Mouse (Mus musculus): ENCODE results near the gene 4930412O13Rik. TPM values are rescaled to one million over a fixed set of nuclear protein-coding genes. Genes with fewer than 3 reads are reported as not detected.

Gene 4930412O13Rik
- total and polyA plus RNA-seq, 3 experiments = not detected

DNA sequence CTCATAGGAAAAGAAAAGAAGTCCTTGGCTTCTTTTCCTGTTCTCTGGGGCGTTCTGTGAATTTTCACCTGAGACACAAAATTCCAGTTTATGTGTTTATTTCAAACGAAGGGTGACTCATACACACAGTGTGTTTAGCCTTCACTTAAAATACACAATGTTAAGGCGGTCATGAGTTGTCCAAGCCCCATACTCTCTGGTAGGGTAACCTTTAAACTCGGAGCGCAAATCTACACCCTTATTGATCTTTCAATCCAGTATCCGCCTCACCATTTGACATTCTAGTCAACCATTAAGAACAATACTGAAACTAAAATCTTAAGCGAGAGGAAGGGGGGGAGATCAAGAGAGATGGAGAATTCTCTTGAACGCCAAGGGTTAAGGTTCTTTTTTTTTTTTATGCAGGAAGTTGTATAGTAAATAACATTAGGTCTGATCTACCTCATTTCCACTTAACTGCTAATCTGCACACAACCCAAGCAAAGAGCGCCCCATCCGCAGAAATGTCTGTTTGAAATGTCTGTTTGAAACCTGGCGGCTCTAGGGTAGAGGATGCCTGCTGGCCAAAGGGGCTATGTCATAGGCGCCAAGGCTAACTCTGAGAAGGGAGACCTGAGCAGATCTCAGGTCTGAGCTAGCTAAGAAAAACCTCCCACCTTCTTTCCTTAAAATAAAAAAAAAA is 5.2 kb upstream of the 4930412O13Rik start:
- H3K79me2 ChIP-seq (replicated peaks; ENCODE audit: control insufficient read depth, extremely low read depth, insufficient read depth, poor library complexity, severe bottlenecking) = no peaks in the 10 kb centered on the region
- dilution Hi-C loops (cut with MboI; ENCODE audit: extremely low pct_ligation_motif_present, extremely low pct_unique_long_range_greater_than_20kb, low sequenced_read_pairs) (no loop called here), in situ Hi-C loops (cut with MboI; ENCODE audit: low pct_ligation_motif_present, low pct_unique_long_range_greater_than_20kb, low sequenced_read_pairs) (loop anchor here (25.0 kb wide), 1 partner anchor 414 kb away; no protein-coding TSS in a partner anchor)
- peaks cover 4 to 23% of the 10 kb centered on the region in 2 experiments; a peak in 3 of 4 replicates for H3K4me1 ChIP-seq (ENCODE audit: control insufficient read depth in 1 of 2, insufficient read depth in 2 of 2)
- DNase-seq (ENCODE audit: extremely low read depth) = no peak
- peaks cover 3% of the 10 kb centered on the region for H3K9me3 ChIP-seq (replicated peaks; ENCODE audit: low read length)
- TF ChIP-seq MAX (IDR thresholded peaks at IDR 0.05; ENCODE audit: low read length) (no peak), MXI1 (IDR thresholded peaks at IDR 0.05; ENCODE audit: low read depth, low read length) (no peak), TBP (conservative IDR thresholded peaks at IDR 0.05; ENCODE audit: low read depth, low read length) (no peak), MAFK (IDR thresholded peaks at IDR 0.05; ENCODE audit: insufficient replicate concordance, low read length) (no peak), NELFE (IDR thresholded peaks at IDR 0.05; ENCODE audit: low read depth, low read length) (no peak), MYC (IDR thresholded peaks at IDR 0.05; ENCODE audit: low read depth, low read length) (no peak), POLR2AphosphoS2 (IDR thresholded peaks at IDR 0.05; ENCODE audit: low read depth, low read length) (no peak), ELF1 (IDR thresholded peaks at IDR 0.05; ENCODE audit: low read depth, low read length) (no peak), E2F4 (IDR thresholded peaks at IDR 0.05; ENCODE audit: insufficient replicate concordance, low read depth, low read length) (no peak), IRF4 (IDR thresholded peaks at IDR 0.05; ENCODE audit: low read depth, low read length) (no peak), NRF1 (IDR thresholded peaks at IDR 0.05; ENCODE audit: low read depth, low read length) (no peak), USF1 (IDR thresholded peaks at IDR 0.05; ENCODE audit: low read depth, low read length) (no peak), USF2 (conservative IDR thresholded peaks at IDR 0.05; ENCODE audit: low read depth, low read length) (no peak), POLR2A (IDR thresholded peaks at IDR 0.05; ENCODE audit: low read depth, low read length) (no peak)
- peaks cover 0 to 3% of the 10 kb centered on the region in 2 experiments for H3K36me3 ChIP-seq (replicated peaks in 1 of 2; ENCODE audit: control insufficient read depth in 1 of 2, insufficient read depth in 1 of 2, low read length in 1 of 2)
- H3K4me2 ChIP-seq (ENCODE audit: insufficient read depth, low read depth, poor library complexity, severe bottlenecking) = no peak overlapping the region
- no peak overlapping the region for H3K4me3 ChIP-seq (replicated peaks in 1 of 3; ENCODE audit: low read depth in 2 of 3, low read length in 2 of 3, poor library complexity in 1 of 3)
- H3K9ac ChIP-seq (ENCODE audit: insufficient read depth, low read depth) = no peak overlapping the region
- H3K27me3 ChIP-seq (replicated peaks) = no peaks in the 10 kb centered on the region
- no peak overlapping the region for H3K27ac ChIP-seq (ENCODE audit: insufficient read depth, low read depth)

DNA sequence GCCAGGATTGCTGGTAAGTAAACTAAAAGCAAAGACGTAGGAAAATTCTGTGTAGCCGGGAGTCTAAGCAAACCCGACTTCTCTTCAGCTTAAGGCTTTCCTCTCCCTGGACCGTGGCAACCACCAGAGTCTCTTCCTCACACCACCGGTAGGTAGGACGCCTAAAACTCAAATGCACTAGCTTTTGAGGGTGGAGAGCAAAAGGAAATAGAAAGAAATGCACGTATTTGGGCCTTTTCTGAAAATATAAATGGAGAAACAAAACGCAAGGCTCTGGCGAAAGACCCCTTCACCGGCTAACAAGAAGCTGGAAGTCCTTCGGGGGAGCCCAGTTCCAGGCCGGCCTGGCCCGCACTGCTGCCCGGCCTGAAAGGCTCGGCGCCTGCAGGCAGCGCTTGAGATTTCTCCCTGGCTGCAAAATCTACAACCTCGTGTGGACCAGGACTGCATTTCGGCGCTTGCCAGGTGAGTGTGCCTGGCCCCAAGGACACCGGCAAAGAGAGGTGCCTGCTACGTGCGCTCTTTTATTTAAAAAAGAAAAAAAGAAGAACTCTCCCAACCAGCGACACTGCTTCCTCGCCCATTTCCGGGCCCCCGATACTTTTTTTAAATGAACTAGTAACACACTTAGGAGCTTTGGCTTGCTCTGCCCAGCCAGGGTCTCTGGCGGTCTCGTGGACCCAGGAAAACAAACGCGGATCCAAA is 4.3 kb upstream of the 4930412O13Rik start:
- no peak overlapping the region for H3K4me3 ChIP-seq (replicated peaks in 1 of 3; ENCODE audit: low read depth in 2 of 3, low read length in 2 of 3, poor library complexity in 1 of 3)
- dilution Hi-C loops (cut with MboI; ENCODE audit: extremely low pct_ligation_motif_present, extremely low pct_unique_long_range_greater_than_20kb, low sequenced_read_pairs) = no loop called here
- H3K4me1 ChIP-seq (ENCODE audit: control insufficient read depth in 1 of 2, insufficient read depth in 2 of 2) = peaks cover 0 to 13% of the 10 kb centered on the region in 2 experiments; a peak in 2 of 4 replicates
- no peaks in the 10 kb centered on the region for H3K79me2 ChIP-seq (replicated peaks; ENCODE audit: control insufficient read depth, extremely low read depth, insufficient read depth, poor library complexity, severe bottlenecking)
- H3K9me3 ChIP-seq (replicated peaks; ENCODE audit: low read length) = peaks cover 3% of the 10 kb centered on the region
- no peaks in the 10 kb centered on the region for H3K27me3 ChIP-seq (replicated peaks)
- no peak for TF ChIP-seq USF1 (IDR thresholded peaks at IDR 0.05; ENCODE audit: low read depth, low read length)
- TF ChIP-seq IRF4 (IDR thresholded peaks at IDR 0.05; ENCODE audit: low read depth, low read length) = no peak
- TF ChIP-seq JUND (conservative IDR thresholded peaks at IDR 0.05; ENCODE audit: low read depth, low read length) = no peak
- TF ChIP-seq CTCF (conservative IDR thresholded peaks at IDR 0.05 in 1 of 2, IDR thresholded peaks at IDR 0.05 in 1 of 2; ENCODE audit: low read depth in 2 of 2, low read length in 2 of 2) = no peak
- TF ChIP-seq CHD1 (IDR thresholded peaks at IDR 0.05; ENCODE audit: low read depth, low read length) = no peak
- TF ChIP-seq ZMIZ1 (IDR thresholded peaks at IDR 0.05; ENCODE audit: low read depth, low read length) = no peak
- no peak for TF ChIP-seq MAFK (IDR thresholded peaks at IDR 0.05; ENCODE audit: insufficient replicate concordance, low read length)
- TF ChIP-seq NRF1 (IDR thresholded peaks at IDR 0.05; ENCODE audit: low read depth, low read length) = no peak
- no peak for TF ChIP-seq BHLHE40 (IDR thresholded peaks at IDR 0.05; ENCODE audit: low read depth, low read length)
- TF ChIP-seq CHD2 (IDR thresholded peaks at IDR 0.05; ENCODE audit: low read length) = no peak
- TF ChIP-seq SMC3 (IDR thresholded peaks at IDR 0.05; ENCODE audit: low read depth, low read length) = no peak
- no peak for TF ChIP-seq MYC (IDR thresholded peaks at IDR 0.05; ENCODE audit: low read depth, low read length)
- no peak for TF ChIP-seq ETS1 (conservative IDR thresholded peaks at IDR 0.05; ENCODE audit: low read depth, low read length)
- no peak for TF ChIP-seq KAT2A (IDR thresholded peaks at IDR 0.05; ENCODE audit: insufficient replicate concordance, low read length)
- no peak for TF ChIP-seq ZNF384 (IDR thresholded peaks at IDR 0.05; ENCODE audit: low read depth, low read length)
- no peak for TF ChIP-seq E2F4 (IDR thresholded peaks at IDR 0.05; ENCODE audit: insufficient replicate concordance, low read depth, low read length)
- H3K9ac ChIP-seq (ENCODE audit: insufficient read depth, low read depth) = no peak overlapping the region
- no peak overlapping the region for H3K27ac ChIP-seq (ENCODE audit: insufficient read depth, low read depth)
- in situ Hi-C loops (cut with MboI; ENCODE audit: low pct_ligation_motif_present, low pct_unique_long_range_greater_than_20kb, low sequenced_read_pairs) = loop anchor here (25.0 kb wide), 1 partner anchor 414 kb away; no protein-coding TSS in a partner anchor
- peaks cover 0 to 3% of the 10 kb centered on the region in 2 experiments for H3K36me3 ChIP-seq (replicated peaks in 1 of 2; ENCODE audit: control insufficient read depth in 1 of 2, insufficient read depth in 1 of 2, low read length in 1 of 2)
- no peak overlapping the region for H3K4me2 ChIP-seq (ENCODE audit: insufficient read depth, low read depth, poor library complexity, severe bottlenecking)
- no peak for DNase-seq (ENCODE audit: extremely low read depth)
